Mouse (Mus musculus): Measurements from ENCODE around the gene Arhgef7.

Arhgef7 gene

GRCm38 (mm10) chr8:11717194-11717593, 10.3 kb upstream of the Arhgef7 start:
- no peak for DNase-seq (ENCODE audit: low spot score in 2 of 2)

GRCm38 (mm10) chr8:11727273-11727650, 259 bp upstream of the Arhgef7 start:
- DNase-seq (ENCODE audit: low spot score in 2 of 2), result no peak

GRCm38 (mm10) chr8:11728482-11729295, 1.2 kb downstream of the Arhgef7 start:
- DNase-seq (ENCODE audit: low spot score in 2 of 2), result no peak

GRCm38 (mm10) chr8:11730271-11730940, 2.9 kb downstream of the Arhgef7 start:
- no peak for DNase-seq (ENCODE audit: low spot score in 2 of 2)

GRCm38 (mm10) chr8:11735672-11736235, 8.2 kb downstream of the Arhgef7 start:
- DNase-seq (ENCODE audit: low spot score in 2 of 2), result no peak

GRCm38 (mm10) chr8:11737096-11737495, 9.6 kb downstream of the Arhgef7 start:
- no peak for DNase-seq (ENCODE audit: low spot score in 2 of 2)

GRCm38 (mm10) chr8:11739082-11739481, 11.6 kb downstream of the Arhgef7 start:
- no peak for DNase-seq (ENCODE audit: low spot score in 2 of 2)

- no peak for DNase-seq (ENCODE audit: low spot score in 2 of 2)
These were observed 13.3 kb downstream of the Arhgef7 start for GRCm38 (mm10) chr8:11740857-11741256.

- no peak for DNase-seq (ENCODE audit: low spot score in 2 of 2)
These were observed 16.1 kb downstream of the Arhgef7 start for GRCm38 (mm10) chr8:11743580-11743979.

- no peak for DNase-seq (ENCODE audit: low spot score in 2 of 2)
These were observed 19.5 kb downstream of the Arhgef7 start for GRCm38 (mm10) chr8:11746850-11747600.

GRCm38 (mm10) chr8:11749472-11749871, 22.0 kb downstream of the Arhgef7 start:
- DNase-seq (ENCODE audit: low spot score in 2 of 2), result no peak

- DNase-seq (ENCODE audit: low spot score in 2 of 2), result no peak
These were observed 24.8 kb downstream of the Arhgef7 start for GRCm38 (mm10) chr8:11752338-11752737.

- no peak for DNase-seq (ENCODE audit: low spot score in 2 of 2)
These were observed 25.8 kb downstream of the Arhgef7 start for GRCm38 (mm10) chr8:11753155-11753941.

GRCm38 (mm10) chr8:11754723-11755122, 27.2 kb downstream of the Arhgef7 start:
- no peak for DNase-seq (ENCODE audit: low spot score in 2 of 2)

- peak; percentile 27 to 66 for DNase-seq (ENCODE audit: low spot score in 2 of 2)
These were observed 28.4 kb downstream of the Arhgef7 start for GRCm38 (mm10) chr8:11755873-11756272.

- DNase-seq (ENCODE audit: low spot score in 2 of 2), result peak; percentile 80 to 90
These were observed 30.3 kb downstream of the Arhgef7 start for GRCm38 (mm10) chr8:11757568-11758481.

GRCm38 (mm10) chr8:11758482-11759281, 31.2 kb downstream of the Arhgef7 start:
- DNase-seq (ENCODE audit: low spot score in 2 of 2), result no peak

GRCm38 (mm10) chr8:11761551-11761950, 34.0 kb downstream of the Arhgef7 start:
- no peak for DNase-seq (ENCODE audit: low spot score in 2 of 2)

- no peak for DNase-seq (ENCODE audit: low spot score in 2 of 2)
These were observed 34.5 kb downstream of the Arhgef7 start for GRCm38 (mm10) chr8:11762048-11762447.

All from spleen, postnatal 14 days (tissue).